Mouse (Mus musculus): ENCODE measurements at regions not wholly inside any gene's neighbourhood (a gene's known extent, or its start where the extent isn't known, plus 50 kb on each side); places are given as distances from the start of the nearest gene placed in this dataset.
A peak's percentile ranks its signal among the peaks of the same experiment; 100 is the strongest.

DNA sequence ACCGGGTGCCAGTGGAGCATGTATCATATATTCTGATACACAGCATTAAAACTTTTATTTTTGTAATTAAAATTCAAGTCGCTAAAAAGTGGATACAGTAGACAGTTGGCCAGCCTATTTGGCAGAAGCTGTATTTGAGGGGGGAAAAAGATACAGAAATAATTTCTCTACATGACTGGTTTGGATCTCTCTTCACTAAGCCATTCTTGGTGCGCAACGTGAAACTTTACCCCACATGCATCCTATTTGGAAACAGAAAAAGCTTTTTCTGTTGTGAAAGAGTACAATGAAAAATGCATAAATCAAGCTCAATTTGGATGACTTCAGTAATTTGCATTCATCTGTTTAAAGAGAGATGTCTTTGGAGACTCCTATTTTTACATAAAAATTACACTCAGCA, 303.2 kb downstream of the Rergl start:
- no peak overlapping the region for H3K4me3 ChIP-seq (ENCODE audit: low read depth, low read length)
- no peaks in the 10 kb centered on the region for H3K36me3 ChIP-seq (ENCODE audit: insufficient read depth, low read length)
- TF ChIP-seq CTCF (IDR thresholded peaks at IDR 0.05) (no peak), EP300 (IDR thresholded peaks at IDR 0.05) (no peak)
- H3K4me2 ChIP-seq (replicated peaks; ENCODE audit: low read depth, low read length), result no peak overlapping the region
- H3K4me1 ChIP-seq (ENCODE audit: insufficient read depth, low read depth, low read length), result no peaks in the 10 kb centered on the region
- H3K27me3 ChIP-seq (replicated peaks; ENCODE audit: insufficient read depth, low read length), result no peaks in the 10 kb centered on the region
- DNase-seq (ENCODE audit: low spot score) (no peak), ATAC-seq (no peak)
- no peaks in the 10 kb centered on the region for H3K9me3 ChIP-seq (ENCODE audit: low read length)
- H3K27ac ChIP-seq (ENCODE audit: low read length), result no peak overlapping the region
- H3K9ac ChIP-seq (replicated peaks; ENCODE audit: low read depth), result no peak overlapping the region
- WGBS, result 79% methylated on average over 4 of the region's 4 CpGs

DNA sequence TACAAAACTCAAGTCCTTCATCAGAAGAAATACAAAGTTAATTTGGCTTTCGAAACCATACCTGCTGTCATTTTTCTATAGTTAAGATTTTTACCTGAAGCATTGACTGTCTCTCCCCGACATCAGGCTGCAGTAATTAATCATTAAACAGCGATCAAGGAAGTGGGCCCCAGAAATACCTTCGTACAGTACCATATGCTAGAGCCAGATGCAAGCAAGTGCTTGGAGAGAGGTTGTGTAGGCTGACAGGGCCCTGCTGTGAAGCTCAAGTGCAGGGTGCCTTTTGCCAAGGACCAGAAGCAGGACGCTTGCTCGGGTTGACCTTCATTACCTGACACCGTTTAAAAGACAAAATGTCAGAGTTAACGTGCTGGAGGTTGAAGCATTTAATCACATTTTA, 315.3 kb downstream of the Rergl start:
- peak; percentile 9 for DNase-seq (ENCODE audit: low spot score)
- H3K36me3 ChIP-seq (ENCODE audit: insufficient read depth, low read length), result no peaks in the 10 kb centered on the region
- H3K27me3 ChIP-seq (replicated peaks; ENCODE audit: insufficient read depth, low read length), result no peaks in the 10 kb centered on the region
- no peak for TF ChIP-seq EP300 (IDR thresholded peaks at IDR 0.05)
- no peak for TF ChIP-seq CTCF (IDR thresholded peaks at IDR 0.05)
- H3K9ac ChIP-seq (replicated peaks; ENCODE audit: low read depth), result no peak overlapping the region
- no peak overlapping the region for H3K4me2 ChIP-seq (replicated peaks; ENCODE audit: low read depth, low read length)
- no peak overlapping the region for H3K27ac ChIP-seq (ENCODE audit: low read length)
- 32% methylated on average over 8 of the region's 8 CpGs for WGBS
- H3K4me3 ChIP-seq (ENCODE audit: low read depth, low read length), result no peak overlapping the region
- no peak for ATAC-seq
- no peaks in the 10 kb centered on the region for H3K4me1 ChIP-seq (ENCODE audit: insufficient read depth, low read depth, low read length)
- no peaks in the 10 kb centered on the region for H3K9me3 ChIP-seq (ENCODE audit: low read length)

DNA sequence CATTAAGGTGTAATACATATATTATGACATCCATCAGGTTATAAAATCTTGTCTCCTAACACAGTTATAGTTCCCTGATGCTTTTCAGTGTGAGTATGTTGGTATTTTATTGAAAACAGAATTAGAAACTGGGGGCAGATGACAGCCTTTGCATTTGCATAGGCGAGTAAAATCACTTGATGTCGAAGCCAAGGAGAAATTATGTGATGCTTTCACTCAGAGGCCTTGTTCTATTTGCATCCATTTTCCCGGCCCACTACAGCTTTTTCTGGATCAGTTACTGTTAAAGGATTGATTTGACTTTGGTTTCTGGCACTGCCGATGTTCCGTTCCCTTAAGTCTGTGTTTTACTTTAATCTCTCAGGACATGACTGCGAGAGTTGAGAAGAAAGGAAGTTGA, 341.4 kb downstream of the Rergl start:
- DNase-seq (ENCODE audit: low spot score) (no peak), ATAC-seq (no peak)
- Histone ChIP-seq H3K9ac (replicated peaks; ENCODE audit: low read depth) (no peak overlapping the region), H3K9me3 (ENCODE audit: low read length) (no peaks in the 10 kb centered on the region), H3K27ac (ENCODE audit: low read length) (no peak overlapping the region), H3K36me3 (ENCODE audit: insufficient read depth, low read length) (no peaks in the 10 kb centered on the region), H3K4me1 (ENCODE audit: insufficient read depth, low read depth, low read length) (no peaks in the 10 kb centered on the region), H3K4me2 (replicated peaks; ENCODE audit: low read depth, low read length) (no peak overlapping the region), H3K27me3 (replicated peaks; ENCODE audit: insufficient read depth, low read length) (no peaks in the 10 kb centered on the region), H3K4me3 (ENCODE audit: low read depth, low read length) (no peak overlapping the region)
- TF ChIP-seq EP300 (IDR thresholded peaks at IDR 0.05) (no peak), CTCF (IDR thresholded peaks at IDR 0.05) (no peak)
- WGBS, result 79% methylated on average over 6 of the region's 6 CpGs

DNA sequence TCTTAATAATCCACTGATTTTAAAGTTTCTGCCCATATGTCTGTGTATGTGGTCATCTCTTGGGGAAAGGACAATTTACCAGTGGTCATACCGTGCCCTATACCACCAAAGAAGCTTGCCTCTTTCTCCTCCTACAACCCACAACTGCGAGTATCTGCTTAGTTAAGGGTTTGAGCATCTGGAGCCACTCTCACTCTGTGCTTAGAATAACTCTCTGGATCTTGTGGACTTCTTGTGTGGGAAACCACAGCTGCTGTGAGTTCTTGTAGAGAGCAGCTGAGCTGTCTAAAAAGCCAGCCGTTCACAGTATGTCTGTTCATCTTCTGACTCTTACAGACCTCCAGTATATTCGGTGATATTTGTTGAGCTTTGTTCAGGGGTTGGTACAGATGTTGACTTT, 342.0 kb downstream of the Rergl start:
- no peaks in the 10 kb centered on the region for H3K27me3 ChIP-seq (replicated peaks; ENCODE audit: insufficient read depth, low read length)

DNA sequence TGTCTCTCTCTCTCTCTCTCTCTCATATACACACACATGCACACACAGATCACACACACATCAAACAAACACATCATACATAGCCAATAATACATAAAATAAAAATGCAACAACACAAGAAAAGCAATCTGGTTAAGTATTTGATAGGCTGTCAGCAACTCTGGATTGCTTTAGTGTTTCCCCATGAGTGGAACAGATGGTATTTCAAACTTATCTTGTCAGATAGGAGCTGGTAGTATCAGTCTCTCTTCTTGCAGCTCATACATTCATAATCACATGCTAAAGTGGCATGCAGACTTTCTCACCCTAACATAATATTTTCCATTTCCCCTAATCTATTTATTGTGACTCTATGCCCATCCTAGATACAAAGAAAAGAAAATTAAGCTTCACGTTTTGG, 347.0 kb downstream of the Rergl start:
- ATAC-seq, result no peak
- Histone ChIP-seq H3K4me3 (ENCODE audit: low read depth, low read length) (no peak overlapping the region), H3K27me3 (replicated peaks; ENCODE audit: insufficient read depth, low read length) (no peaks in the 10 kb centered on the region), H3K36me3 (ENCODE audit: insufficient read depth, low read length) (no peaks in the 10 kb centered on the region), H3K4me2 (replicated peaks; ENCODE audit: low read depth, low read length) (no peak overlapping the region), H3K4me1 (ENCODE audit: insufficient read depth, low read depth, low read length) (no peaks in the 10 kb centered on the region), H3K9ac (replicated peaks; ENCODE audit: low read depth) (no peak overlapping the region), H3K9me3 (ENCODE audit: low read length) (no peaks in the 10 kb centered on the region), H3K27ac (ENCODE audit: low read length) (no peak overlapping the region)
- DNase-seq (ENCODE audit: low spot score), result no peak
- 68% methylated on average over 1 of the region's 1 CpGs for WGBS
- TF ChIP-seq CTCF (IDR thresholded peaks at IDR 0.05) (no peak), EP300 (IDR thresholded peaks at IDR 0.05) (no peak)

More for the DNA sequence above, 342.0 kb downstream of the Rergl start:
- 73% methylated on average over 4 of the region's 4 CpGs for WGBS
- no peaks in the 10 kb centered on the region for H3K9me3 ChIP-seq (ENCODE audit: low read length)
- no peaks in the 10 kb centered on the region for H3K36me3 ChIP-seq (ENCODE audit: insufficient read depth, low read length)
- no peak overlapping the region for H3K9ac ChIP-seq (replicated peaks; ENCODE audit: low read depth)
- no peak overlapping the region for H3K4me2 ChIP-seq (replicated peaks; ENCODE audit: low read depth, low read length)
- no peak overlapping the region for H3K27ac ChIP-seq (ENCODE audit: low read length)
- no peak overlapping the region for H3K4me3 ChIP-seq (ENCODE audit: low read depth, low read length)
- ATAC-seq (no peak), DNase-seq (ENCODE audit: low spot score) (no peak)
- TF ChIP-seq CTCF (IDR thresholded peaks at IDR 0.05), result no peak
- no peak for TF ChIP-seq EP300 (IDR thresholded peaks at IDR 0.05)
- no peaks in the 10 kb centered on the region for H3K4me1 ChIP-seq (ENCODE audit: insufficient read depth, low read depth, low read length)

DNA sequence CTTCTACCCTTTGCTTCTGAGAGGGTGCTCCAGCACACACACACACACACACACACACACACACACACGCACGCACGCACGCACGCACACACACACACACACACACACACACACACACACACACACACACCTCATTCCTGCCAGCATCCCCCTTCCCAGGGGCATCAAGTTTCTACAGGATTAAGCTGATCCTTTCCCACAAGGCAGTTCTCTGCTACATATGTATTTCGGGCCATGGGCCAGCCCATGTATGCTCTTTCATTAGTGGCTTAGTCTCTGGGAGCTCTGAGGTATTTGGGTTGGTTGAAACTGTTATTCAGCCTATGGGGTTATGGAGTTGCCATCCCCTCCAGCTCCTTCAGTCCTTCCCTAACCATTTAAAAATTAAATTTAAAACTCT, 366.1 kb downstream of the Rergl start:
- Histone ChIP-seq H3K9me3 (ENCODE audit: low read length) (no peaks in the 10 kb centered on the region), H3K36me3 (ENCODE audit: insufficient read depth, low read length) (no peaks in the 10 kb centered on the region), H3K4me1 (ENCODE audit: insufficient read depth, low read depth, low read length) (no peaks in the 10 kb centered on the region), H3K9ac (replicated peaks; ENCODE audit: low read depth) (no peak overlapping the region), H3K27ac (ENCODE audit: low read length) (no peak overlapping the region), H3K4me3 (ENCODE audit: low read depth, low read length) (no peak overlapping the region), H3K4me2 (replicated peaks; ENCODE audit: low read depth, low read length) (no peak overlapping the region), H3K27me3 (replicated peaks; ENCODE audit: insufficient read depth, low read length) (no peaks in the 10 kb centered on the region)
- TF ChIP-seq EP300 (IDR thresholded peaks at IDR 0.05) (no peak), CTCF (IDR thresholded peaks at IDR 0.05) (no peak)
- no peak for ATAC-seq
- no peak for DNase-seq (ENCODE audit: low spot score)
- 65% methylated on average over 1 of the region's 6 CpGs for WGBS

DNA sequence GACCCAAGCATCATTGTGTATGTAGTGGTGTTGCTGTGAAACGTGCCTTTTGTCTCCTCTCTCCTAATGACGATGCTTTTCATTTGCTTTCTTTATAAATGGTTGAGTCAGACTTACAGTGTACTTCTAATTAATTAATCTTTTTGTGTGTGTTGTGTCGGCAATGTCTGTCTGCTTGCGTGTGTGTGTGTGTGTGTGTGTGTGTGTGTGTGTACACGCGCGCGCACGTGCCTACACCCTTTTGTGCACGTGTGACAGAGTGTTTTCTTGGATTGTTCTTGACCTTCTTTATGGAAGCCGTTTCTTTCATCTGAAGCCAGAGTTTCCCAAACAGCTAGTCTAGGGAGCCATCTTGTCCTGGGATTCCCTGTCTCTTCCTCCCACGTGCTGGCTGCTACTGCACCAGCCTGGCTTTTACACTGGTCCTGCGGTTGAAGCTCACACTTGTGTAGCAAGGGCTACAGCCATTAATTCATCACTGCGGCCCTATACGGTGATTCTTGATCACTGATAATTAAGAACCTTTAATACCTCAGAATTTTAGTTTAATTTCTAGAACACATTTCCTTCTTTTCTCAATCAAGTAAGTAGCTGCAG, 369.6 kb downstream of the Rergl start:
- Histone ChIP-seq H3K36me3 (ENCODE audit: insufficient read depth, low read length) (no peaks in the 10 kb centered on the region), H3K27ac (ENCODE audit: low read length) (no peak overlapping the region), H3K27me3 (replicated peaks; ENCODE audit: insufficient read depth, low read length) (no peaks in the 10 kb centered on the region), H3K9me3 (ENCODE audit: low read length) (no peaks in the 10 kb centered on the region), H3K4me1 (ENCODE audit: insufficient read depth, low read depth, low read length) (no peaks in the 10 kb centered on the region), H3K4me2 (replicated peaks; ENCODE audit: low read depth, low read length) (no peak overlapping the region), H3K9ac (replicated peaks; ENCODE audit: low read depth) (no peak overlapping the region), H3K4me3 (ENCODE audit: low read depth, low read length) (no peak overlapping the region)
- DNase-seq (ENCODE audit: low spot score) (no peak), ATAC-seq (no peak)
- WGBS, result 86% methylated on average over 15 of the region's 15 CpGs
- no peak for TF ChIP-seq CTCF (IDR thresholded peaks at IDR 0.05)
- TF ChIP-seq EP300 (IDR thresholded peaks at IDR 0.05), result no peak

Measured in lung, postnatal 0 days (tissue).